ENCODE assay signal across 8 mouse cellular contexts in genomic region chr11:69073065-69073888, GRCm38 (mm10). TPM values are rescaled to one million over a fixed set of nuclear protein-coding genes. Genes with fewer than 3 reads are reported as not detected.
A peak's percentile ranks its signal among the peaks of the same experiment; 100 is the strongest.
DNase-seq lines count a peak whose midpoint lies in the region; ATAC-seq lines count a peak whose summit lies in the region.

No protein-coding gene starts in this region.

- peak overlapping the region; percentile 85 for H3K4me2 ChIP-seq in hindbrain, embryonic 15.5 days

- H3K9me3 ChIP-seq in hindbrain, embryonic 15.5 days = no peaks in the 10 kb centered on the region

- H3K36me3 ChIP-seq in hindbrain, embryonic 15.5 days = no peaks in the 10 kb centered on the region

- peak overlapping the region; percentile 35 for H3K4me3 ChIP-seq in hindbrain, embryonic 15.5 days

- 0% methylated on average over 14 of the region's 14 CpGs for WGBS in hindbrain, embryonic 15.5 days

- H3K9ac ChIP-seq in hindbrain, embryonic 15.5 days = peak overlapping the region; percentile 62

- peak; percentile 76 for ATAC-seq in hindbrain, embryonic 15.5 days (ENCODE audit: low FRiP score, low read depth)

- peak overlapping the region; percentile 94 for H3K27ac ChIP-seq in hindbrain, embryonic 15.5 days (replicated peaks)

- no peaks in the 10 kb centered on the region for H3K27me3 ChIP-seq in hindbrain, embryonic 15.5 days

- peaks cover 34% of the 10 kb centered on the region for H3K4me1 ChIP-seq in hindbrain, embryonic 15.5 days (replicated peaks)

- DNase-seq in WW6 (ENCODE audit: low read depth, low spot score) = peak; percentile 85
- peak; percentile 88 to 91 for DNase-seq in cerebellum, postnatal 14 days
- peak; percentile 68 to 78 for DNase-seq in frontal cortex, postnatal 14 days (ENCODE audit: low spot score in 2 of 2)
- peak; percentile 82 to 83 for DNase-seq in left cerebral cortex, adult 18-20 months (ENCODE audit: low spot score in 2 of 2)
- peak; percentile 76 to 86 for DNase-seq in lung, postnatal 4 days
- DNase-seq in retina, postnatal 1 day = peak; percentile 96
- DNase-seq in thymus, postnatal 4 days = peak; percentile 84

RNA-seq across cellular contexts. Expression of gene Tmem107, which starts 2.7 kb away (rescaled TPM):
- 36.6 and 41.7 TPM in 2 replicates for polyA plus RNA-seq in hindbrain, embryonic 15.5 days (2015; fragmentation: Nextera tagmentation; extraction: Ambion mirVana)
- 10 to 100 TPM; 23.6 to 26.8 TPM for total RNA-seq in left cerebral cortex, adult 18-20 months (2021)

RNA-seq across cellular contexts. Expression of gene Borcs6, which starts 13.8 kb away (rescaled TPM):
- polyA plus RNA-seq in hindbrain, embryonic 15.5 days (2015; fragmentation: Nextera tagmentation; extraction: Ambion mirVana) = 22.1 and 23.1 TPM in 2 replicates
- 10 to 100 TPM; 35.2 to 38.0 TPM for total RNA-seq in left cerebral cortex, adult 18-20 months (2021)

RNA-seq across cellular contexts. Expression of gene Vamp2, which starts 15.0 kb away (rescaled TPM):
- 317 and 437 TPM in 2 replicates for polyA plus RNA-seq in hindbrain, embryonic 15.5 days (2015; fragmentation: Nextera tagmentation; extraction: Ambion mirVana)
- 1,000 to 10,000 TPM; 1,053 to 1,091 TPM for total RNA-seq in left cerebral cortex, adult 18-20 months (2021)

RNA-seq across cellular contexts. Expression of gene Per1, which starts 21.7 kb away (rescaled TPM):
- 10.0 and 10.1 TPM in 2 replicates for polyA plus RNA-seq in hindbrain, embryonic 15.5 days (2015; fragmentation: Nextera tagmentation; extraction: Ambion mirVana)
- 100 to 1,000 TPM; 129 to 133 TPM for total RNA-seq in left cerebral cortex, adult 18-20 months (2021)

RNA-seq across cellular contexts. Expression of gene Aurkb, which starts 27.8 kb away (rescaled TPM):
- 28.6 and 36.1 TPM in 2 replicates for polyA plus RNA-seq in hindbrain, embryonic 15.5 days (2015; fragmentation: Nextera tagmentation; extraction: Ambion mirVana)
- under 1 TPM in 1 of 2 experiments, not detected in 1; 0.30 TPM for total RNA-seq in left cerebral cortex, adult 18-20 months (2021)

Comparison
In these comparisons a context has a peak if more than half of its experiments do, and no peak if none do; other contexts are left out.
1. Peak in every context shown above with its lines: DNase-seq, ATAC-seq, H3K4me3 ChIP-seq and H3K27ac ChIP-seq.